Mouse (Mus musculus): ENCODE results near the gene Dmrt3.

Dmrt3 gene

GRCm38 (mm10) chr19:25610015-25610410 lies at the start of gene Dmrt3:
Gene Dmrt3, plus strand, starts transcription at chr19:25610301.
- no peak for DNase-seq (ENCODE audit: low read depth, low spot score)

GRCm38 (mm10) chr19:25564430-25564829 lies 45.7 kb upstream of the Dmrt3 start:
- no peak for DNase-seq (ENCODE audit: low read depth, low spot score)

GRCm38 (mm10) chr19:25569778-25570177 lies 40.3 kb upstream of the Dmrt3 start:
- no peak for DNase-seq (ENCODE audit: low read depth, low spot score)

- no peak for DNase-seq (ENCODE audit: low read depth, low spot score)
Measured at GRCm38 (mm10) chr19:25574431-25574830, 35.7 kb upstream of the Dmrt3 start.

- no peak for DNase-seq (ENCODE audit: low read depth, low spot score)
Measured at GRCm38 (mm10) chr19:25574981-25575814, 34.9 kb upstream of the Dmrt3 start.

GRCm38 (mm10) chr19:25578358-25578757 lies 31.7 kb upstream of the Dmrt3 start:
- DNase-seq (ENCODE audit: low read depth, low spot score), result no peak

GRCm38 (mm10) chr19:25579440-25579839 lies 30.7 kb upstream of the Dmrt3 start:
- DNase-seq (ENCODE audit: low read depth, low spot score), result no peak

GRCm38 (mm10) chr19:25597717-25598232 lies 12.3 kb upstream of the Dmrt3 start:
- DNase-seq (ENCODE audit: low read depth, low spot score), result no peak

GRCm38 (mm10) chr19:25598626-25599025 lies 11.5 kb upstream of the Dmrt3 start:
- DNase-seq (ENCODE audit: low read depth, low spot score), result no peak

GRCm38 (mm10) chr19:25601966-25602365 lies 8.1 kb upstream of the Dmrt3 start:
- DNase-seq (ENCODE audit: low read depth, low spot score), result no peak

GRCm38 (mm10) chr19:25607461-25608205 lies 2.5 kb upstream of the Dmrt3 start:
- no peak for DNase-seq (ENCODE audit: low read depth, low spot score)

GRCm38 (mm10) chr19:25608206-25608580 lies 1.9 kb upstream of the Dmrt3 start:
- no peak for DNase-seq (ENCODE audit: low read depth, low spot score)

- no peak for DNase-seq (ENCODE audit: low read depth, low spot score)
Measured at GRCm38 (mm10) chr19:25608961-25609850, 895 bp upstream of the Dmrt3 start.

GRCm38 (mm10) chr19:25610411-25611111 lies 460 bp downstream of the Dmrt3 start:
- DNase-seq (ENCODE audit: low read depth, low spot score), result peak; percentile 6

GRCm38 (mm10) chr19:25611116-25611515 lies 1.0 kb downstream of the Dmrt3 start:
- no peak for DNase-seq (ENCODE audit: low read depth, low spot score)

- DNase-seq (ENCODE audit: low read depth, low spot score), result no peak
Measured at GRCm38 (mm10) chr19:25611876-25612805, 2.0 kb downstream of the Dmrt3 start.

GRCm38 (mm10) chr19:25612806-25613295 lies 2.8 kb downstream of the Dmrt3 start:
- DNase-seq (ENCODE audit: low read depth, low spot score), result no peak

- no peak for DNase-seq (ENCODE audit: low read depth, low spot score)
Measured at GRCm38 (mm10) chr19:25613476-25614300, 3.6 kb downstream of the Dmrt3 start.

GRCm38 (mm10) chr19:25615889-25616288 lies 5.8 kb downstream of the Dmrt3 start:
- no peak for DNase-seq (ENCODE audit: low read depth, low spot score)

Data from CD4-positive helper T cell, adult 2 months (primary cell).